Mouse (Mus musculus): ENCODE data around the gene Mgst2. TPM values are rescaled to one million over a fixed set of nuclear protein-coding genes. Genes with fewer than 3 reads are reported as not detected.

Gene Mgst2
- polyA plus RNA-seq, 2 experiments: 0.99 to 6.0 TPM

DNA sequence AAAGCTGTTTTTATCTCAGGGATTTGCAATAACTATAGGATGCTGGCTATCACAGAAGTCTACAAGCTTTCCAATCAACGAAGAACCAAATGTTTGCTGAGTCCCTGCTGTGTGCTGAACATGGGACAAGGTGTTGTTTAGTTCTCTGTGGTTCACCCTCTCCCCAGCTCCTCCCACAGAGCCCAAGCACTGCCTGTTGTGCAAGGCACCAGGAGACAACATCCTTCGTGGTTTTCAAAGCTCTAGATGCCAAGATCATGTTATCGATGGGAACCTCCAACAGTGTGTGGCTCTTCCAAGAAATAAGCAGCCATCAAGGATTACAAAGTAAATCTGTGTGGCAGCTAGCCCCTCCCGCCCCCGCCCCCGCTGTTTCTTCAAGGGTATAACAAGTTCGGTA lies 70.5 kb downstream of the Mgst2 start:
- H3K9ac ChIP-seq (ENCODE audit: low read depth, low read length, severe bottlenecking): no peak overlapping the region
- no peak overlapping the region for H3K4me3 ChIP-seq (replicated peaks; ENCODE audit: low read length)
- H3K36me3 ChIP-seq (ENCODE audit: control insufficient read depth, insufficient read depth, low read length): no peaks in the 10 kb centered on the region
- no peaks in the 10 kb centered on the region for H3K9me3 ChIP-seq (ENCODE audit: control insufficient read depth, low read length)
- peaks cover 9% of the 10 kb centered on the region for H3K4me1 ChIP-seq (ENCODE audit: control insufficient read depth, insufficient read depth, low read length)
- H3K27me3 ChIP-seq (ENCODE audit: control insufficient read depth, insufficient read depth, low read length): no peaks in the 10 kb centered on the region
- no peak for TF ChIP-seq POLR2A (IDR thresholded peaks at IDR 0.05; ENCODE audit: borderline replicate concordance, extremely low read depth, insufficient read depth, insufficient read length)
- DNase-seq (ENCODE audit: low spot score): no peak
- no peak overlapping the region for H3K27ac ChIP-seq (replicated peaks; ENCODE audit: low read depth, low read length)
- no peak overlapping the region for H3K4me2 ChIP-seq (replicated peaks; ENCODE audit: low read depth, low read length, severe bottlenecking)
- 88% methylated on average over 7 of the region's 7 CpGs for WGBS
- no peak for ATAC-seq (ENCODE audit: low FRiP score, low read depth)

DNA sequence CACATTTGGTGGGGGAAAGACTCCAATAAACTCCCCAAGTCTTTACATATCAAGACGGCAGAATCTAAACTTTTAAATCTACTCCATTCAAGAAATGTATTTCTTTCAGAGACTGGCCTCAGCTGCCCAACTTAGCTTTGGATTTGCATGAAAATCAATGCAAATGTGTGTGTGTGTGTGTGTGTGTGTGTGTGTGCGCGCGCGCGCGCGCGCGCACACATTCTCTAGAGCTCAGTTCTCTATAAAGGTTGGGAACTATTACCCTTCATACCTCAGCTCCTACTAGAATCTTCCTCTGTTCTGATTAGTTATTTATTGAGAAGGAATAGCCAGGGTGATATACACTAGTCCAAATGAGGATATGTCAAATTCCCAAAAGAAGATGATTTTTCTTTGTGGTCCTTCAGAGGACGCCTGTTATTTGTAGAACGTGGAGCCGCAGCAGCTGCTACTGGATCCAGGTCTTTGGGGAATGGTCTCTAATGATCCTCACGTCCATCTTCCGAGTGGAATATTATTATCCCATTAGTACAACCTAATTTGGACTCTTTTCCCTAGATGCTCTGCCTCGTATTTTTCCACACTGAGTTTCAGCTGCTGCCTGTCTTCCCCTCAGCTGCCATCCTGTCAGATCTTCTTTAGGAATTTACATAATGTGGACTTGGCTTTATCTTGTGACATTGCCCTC lies 71.9 kb downstream of the Mgst2 start:
- H3K9me3 ChIP-seq (ENCODE audit: control insufficient read depth, low read length): no peaks in the 10 kb centered on the region
- no peaks in the 10 kb centered on the region for H3K27me3 ChIP-seq (ENCODE audit: control insufficient read depth, insufficient read depth, low read length)
- 91% methylated on average over 16 of the region's 16 CpGs for WGBS
- no peak overlapping the region for H3K4me2 ChIP-seq (replicated peaks; ENCODE audit: low read depth, low read length, severe bottlenecking)
- peaks cover 9% of the 10 kb centered on the region for H3K4me1 ChIP-seq (ENCODE audit: control insufficient read depth, insufficient read depth, low read length)
- H3K9ac ChIP-seq (ENCODE audit: low read depth, low read length, severe bottlenecking): no peak overlapping the region
- H3K4me3 ChIP-seq (replicated peaks; ENCODE audit: low read length): no peak overlapping the region
- no peak for DNase-seq (ENCODE audit: low spot score)
- ATAC-seq (ENCODE audit: low FRiP score, low read depth): no peak
- no peaks in the 10 kb centered on the region for H3K36me3 ChIP-seq (ENCODE audit: control insufficient read depth, insufficient read depth, low read length)
- no peak overlapping the region for H3K27ac ChIP-seq (replicated peaks; ENCODE audit: low read depth, low read length)
- no peak for TF ChIP-seq POLR2A (IDR thresholded peaks at IDR 0.05; ENCODE audit: borderline replicate concordance, extremely low read depth, insufficient read depth, insufficient read length)

Other genes starting within 250 kb of the Mgst2 start
- gene Naa15, start 245.2 kb upstream of the Mgst2 start, polyA plus RNA-seq (2012; rRNA removed): 22.4 and 26.9 TPM in 2 replicates
- 37.4 and 37.8 TPM in 2 replicates for gene Naa15, start 245.2 kb upstream of the Mgst2 start, polyA plus RNA-seq (2014; fragmentation: Nextera tagmentation; extraction: Ambion mirVana)
- gene Rab33b, start 176.4 kb upstream of the Mgst2 start, polyA plus RNA-seq (2012; rRNA removed): 16.2 and 16.5 TPM in 2 replicates
- 24.9 and 25.4 TPM in 2 replicates for gene Rab33b, start 176.4 kb upstream of the Mgst2 start, polyA plus RNA-seq (2014; fragmentation: Nextera tagmentation; extraction: Ambion mirVana)
- 19.6 and 21.5 TPM in 2 replicates for gene Setd7, start 99.5 kb upstream of the Mgst2 start, polyA plus RNA-seq (2012; rRNA removed)
- gene Setd7, start 99.5 kb upstream of the Mgst2 start, polyA plus RNA-seq (2014; fragmentation: Nextera tagmentation; extraction: Ambion mirVana): 5.7 and 6.1 TPM in 2 replicates

All from limb, embryonic 14.5 days (tissue).